Mouse (Mus musculus) hindbrain, embryonic 15.5 days (tissue): ENCODE measurements around the gene Dyrk3. TPM values are rescaled to one million over a fixed set of nuclear protein-coding genes. Genes with fewer than 3 reads are reported as not detected.

ENCODE experiments used
- ATAC-seq: fragments of 200-750 bp; cut with Nextera tagmentation; 2 replicates; pipeline ENCODE4 v1.8.0; 2017; ENCODE audit warnings: low read depth, moderate number of reproducible peaks, moderate TSS enrichment; ENCODE audit not compliant: low FRiP score
- H3K27ac ChIP-seq: fragments of 300-500 bp; sonication (generic); replicated peaks from 2 replicates; pipeline ENCODE4 v1.5.1; 2015; ENCODE audit warnings: mild to moderate bottlenecking, inconsistent platforms
- H3K27me3 ChIP-seq: fragments of 300-500 bp; sonication (generic); 2 replicates; pipeline ENCODE4 v1.6.1; 2015; ENCODE audit warnings: control low read depth, inconsistent platforms
- H3K36me3 ChIP-seq: fragments of 300-500 bp; sonication (generic); 2 replicates; pipeline ENCODE4 v1.6.1; 2015; ENCODE audit warnings: control low read depth, inconsistent platforms
- H3K4me1 ChIP-seq: fragments of 300-500 bp; sonication (generic); replicated peaks from 2 replicates; pipeline ENCODE4 v1.6.1; 2015; ENCODE audit warnings: control low read depth, inconsistent platforms
- H3K4me2 ChIP-seq: fragments of 300-500 bp; sonication (generic); 2 replicates; pipeline ENCODE4 v1.6.1; 2015; ENCODE audit warnings: moderate library complexity, mild to moderate bottlenecking, inconsistent platforms
- H3K4me3 ChIP-seq: fragments of 300-500 bp; sonication (generic); 2 replicates; pipeline ENCODE4 v1.5.1; 2015; ENCODE audit warnings: mild to moderate bottlenecking, inconsistent platforms
- H3K9ac ChIP-seq: fragments of 300-500 bp; sonication (generic); 2 replicates; pipeline ENCODE4 v1.6.1; 2015; ENCODE audit warnings: inconsistent platforms
- H3K9me3 ChIP-seq: fragments of 300-500 bp; sonication (generic); 2 replicates; pipeline ENCODE4 v1.6.1; 2016; ENCODE audit warnings: control low read depth, inconsistent platforms
- WGBS: fragments of 180-500 bp; shearing (Covaris S2); methylation state at CpG from one replicate; pipeline ENCODE4 v1.1.7; 2015; 5-methylcytosine and 5-hydroxymethylcytosine counted together
- polyA plus RNA-seq: library from polyadenylated mRNA; unstranded; fragments of >200 nt; fragmentation: Nextera tagmentation; extraction: Ambion mirVana; gene quantifications from 2 replicates; pipeline ENCODE4 v1.2.1, GENCODE M21; 2015

Dyrk3 gene
- polyA plus RNA-seq = 13.8 and 15.9 TPM in 2 replicates

GRCm38 (mm10) chr1:131138191-131139016 lies at the start of gene Dyrk3:
TSS of gene Dyrk3 (minus strand) at chr1:131138340.
- ATAC-seq = peak; percentile 97
- Histone ChIP-seq H3K4me3 (peak within 1 kb of the TSS; percentile 64), H3K9me3 (no peaks in the 10 kb centered on the region), H3K27me3 (no peaks in the 10 kb centered on the region), H3K4me2 (peak within 1 kb of the TSS; percentile 73), H3K9ac (peak within 1 kb of the TSS; percentile 64), H3K27ac (peak within 1 kb of the TSS; percentile 88), H3K4me1 (peaks cover 41% of the 10 kb centered on the region), H3K36me3 (0 out of 2 replicates have a peak, but pooled peaks cover under 1% of the 10 kb centered on the region)
- WGBS = 4% methylated on average over 49 of the region's 49 CpGs

- Histone ChIP-seq H3K27me3 (no peaks in the 10 kb centered on the region), H3K4me1 (no peaks in the 10 kb centered on the region), H3K9ac (no peak overlapping the region), H3K36me3 (no peaks in the 10 kb centered on the region), H3K4me3 (no peak overlapping the region), H3K4me2 (no peak overlapping the region), H3K9me3 (no peaks in the 10 kb centered on the region), H3K27ac (no peak overlapping the region)
- 90% methylated on average over 5 of the region's 5 CpGs for WGBS
- ATAC-seq = no peak
Observed at GRCm38 (mm10) chr1:131187856-131188255, 49.7 kb upstream of the Dyrk3 start.

- no peak for ATAC-seq
- no peaks in the 10 kb centered on the region for H3K9me3 ChIP-seq
- 81% methylated on average over 6 of the region's 6 CpGs for WGBS
Observed at GRCm38 (mm10) chr1:131186995-131187394, 48.9 kb upstream of the Dyrk3 start.

GRCm38 (mm10) chr1:131185821-131186506 lies 47.8 kb upstream of the Dyrk3 start:
- Histone ChIP-seq H3K4me2 (no peak overlapping the region), H3K9me3 (no peaks in the 10 kb centered on the region), H3K36me3 (no peaks in the 10 kb centered on the region; the same call in 1 of the 2 replicates), H3K9ac (no peak overlapping the region), H3K27me3 (no peaks in the 10 kb centered on the region), H3K4me3 (no peak overlapping the region), H3K4me1 (no peaks in the 10 kb centered on the region), H3K27ac (no peak overlapping the region)
- ATAC-seq = no peak
- 91% methylated on average over 13 of the region's 13 CpGs for WGBS

More at GRCm38 (mm10) chr1:131186995-131187394, 48.9 kb upstream of the Dyrk3 start:
- Histone ChIP-seq H3K4me3 (no peak overlapping the region), H3K36me3 (no peaks in the 10 kb centered on the region), H3K4me1 (no peaks in the 10 kb centered on the region), H3K27me3 (no peaks in the 10 kb centered on the region), H3K27ac (no peak overlapping the region), H3K4me2 (no peak overlapping the region), H3K9ac (no peak overlapping the region)

GRCm38 (mm10) chr1:131184956-131185660 lies 47.0 kb upstream of the Dyrk3 start:
- H3K4me1 ChIP-seq = no peaks in the 10 kb centered on the region
- no peaks in the 10 kb centered on the region; the same call in 1 of the 2 replicates for H3K36me3 ChIP-seq
- WGBS = 85% methylated on average over 8 of the region's 8 CpGs
- no peak overlapping the region for H3K4me3 ChIP-seq
- ATAC-seq = no peak
- no peak overlapping the region for H3K4me2 ChIP-seq
- no peak overlapping the region for H3K9ac ChIP-seq
- H3K27ac ChIP-seq = no peak overlapping the region
- no peaks in the 10 kb centered on the region for H3K27me3 ChIP-seq
- H3K9me3 ChIP-seq = no peaks in the 10 kb centered on the region

GRCm38 (mm10) chr1:131184253-131184955 lies 46.3 kb upstream of the Dyrk3 start:
- Histone ChIP-seq H3K4me3 (no peak overlapping the region), H3K4me2 (no peak overlapping the region), H3K27me3 (no peaks in the 10 kb centered on the region), H3K27ac (no peak overlapping the region), H3K9ac (no peak overlapping the region), H3K9me3 (no peaks in the 10 kb centered on the region), H3K36me3 (peaks cover 6% of the 10 kb centered on the region), H3K4me1 (no peaks in the 10 kb centered on the region)
- WGBS = 94% methylated on average over 9 of the region's 9 CpGs
- ATAC-seq = no peak

GRCm38 (mm10) chr1:131183201-131183600 lies 45.1 kb upstream of the Dyrk3 start:
- H3K4me2 ChIP-seq = no peak overlapping the region
- WGBS = 88% methylated on average over 7 of the region's 7 CpGs
- H3K4me1 ChIP-seq = no peaks in the 10 kb centered on the region

GRCm38 (mm10) chr1:131181642-131182527 lies 43.7 kb upstream of the Dyrk3 start:
- Histone ChIP-seq H3K36me3 (peaks cover 13% of the 10 kb centered on the region), H3K4me1 (no peaks in the 10 kb centered on the region), H3K9me3 (no peaks in the 10 kb centered on the region), H3K4me2 (no peak overlapping the region), H3K27me3 (no peaks in the 10 kb centered on the region), H3K4me3 (no peak overlapping the region), H3K27ac (no peak overlapping the region), H3K9ac (no peak overlapping the region)
- WGBS = 62% methylated on average over 9 of the region's 9 CpGs
- peak; percentile 64 for ATAC-seq

More at GRCm38 (mm10) chr1:131183201-131183600, 45.1 kb upstream of the Dyrk3 start:
- no peaks in the 10 kb centered on the region for H3K27me3 ChIP-seq
- peaks cover 6% of the 10 kb centered on the region for H3K36me3 ChIP-seq
- no peak overlapping the region for H3K9ac ChIP-seq
- no peak overlapping the region for H3K27ac ChIP-seq
- H3K4me3 ChIP-seq = no peak overlapping the region
- H3K9me3 ChIP-seq = no peaks in the 10 kb centered on the region
- no peak for ATAC-seq

GRCm38 (mm10) chr1:131180386-131180785 lies 42.2 kb upstream of the Dyrk3 start:
- no peak for ATAC-seq
- Histone ChIP-seq H3K9ac (no peak overlapping the region), H3K9me3 (no peaks in the 10 kb centered on the region), H3K4me3 (no peak overlapping the region), H3K4me2 (no peak overlapping the region), H3K27me3 (no peaks in the 10 kb centered on the region), H3K27ac (no peak overlapping the region), H3K4me1 (no peaks in the 10 kb centered on the region), H3K36me3 (peaks cover 26% of the 10 kb centered on the region)
- WGBS = 98% methylated on average over 7 of the region's 7 CpGs

- Histone ChIP-seq H3K9me3 (no peaks in the 10 kb centered on the region), H3K27me3 (no peaks in the 10 kb centered on the region), H3K4me3 (no peak overlapping the region), H3K9ac (no peak overlapping the region), H3K36me3 (peaks cover 37% of the 10 kb centered on the region), H3K27ac (no peak overlapping the region), H3K4me2 (no peak overlapping the region), H3K4me1 (no peaks in the 10 kb centered on the region)
- no peak for ATAC-seq
- WGBS = 87% methylated on average over 5 of the region's 5 CpGs
Observed at GRCm38 (mm10) chr1:131178083-131178482, 39.9 kb upstream of the Dyrk3 start.

- H3K4me1 ChIP-seq = no peaks in the 10 kb centered on the region
- no peak overlapping the region for H3K4me2 ChIP-seq
- H3K27ac ChIP-seq = no peak overlapping the region
- H3K9me3 ChIP-seq = no peaks in the 10 kb centered on the region
- H3K9ac ChIP-seq = no peak overlapping the region
- WGBS = 57% methylated on average over 4 of the region's 4 CpGs
- no peak overlapping the region for H3K4me3 ChIP-seq
- no peak for ATAC-seq
- H3K27me3 ChIP-seq = no peaks in the 10 kb centered on the region
- peaks cover 46% of the 10 kb centered on the region for H3K36me3 ChIP-seq
Observed at GRCm38 (mm10) chr1:131177249-131177648, 39.1 kb upstream of the Dyrk3 start.
